Mouse (Mus musculus) frontal cortex, postnatal 25 days (tissue): ENCODE data around the gene Zfp213.
A peak's percentile ranks its signal among the peaks of the same experiment; 100 is the strongest.

Experiments
- DNase-seq, 2 experiments: peaks; one replicate each; pipeline ENCODE4 v3.0.0; 2022; ENCODE audit warnings: low spot score in 2 of 2

Zfp213 gene

GRCm38 (mm10) chr17:23574130-23574529, 10.1 kb upstream of the Zfp213 start:
- DNase-seq = no peak

- no peak for DNase-seq
Measured at GRCm38 (mm10) chr17:23572059-23572458, 8.0 kb upstream of the Zfp213 start.

- DNase-seq = no peak
Measured at GRCm38 (mm10) chr17:23571084-23571483, 7.0 kb upstream of the Zfp213 start.

GRCm38 (mm10) chr17:23570017-23570416, 6.0 kb upstream of the Zfp213 start:
- DNase-seq = no peak

GRCm38 (mm10) chr17:23568370-23568769, 4.3 kb upstream of the Zfp213 start:
- no peak for DNase-seq

- DNase-seq = no peak
Measured at GRCm38 (mm10) chr17:23566787-23567186, 2.7 kb upstream of the Zfp213 start.

GRCm38 (mm10) chr17:23564368-23564715, 304 bp upstream of the Zfp213 start:
- no peak for DNase-seq

GRCm38 (mm10) chr17:23559767-23560166, 4.3 kb downstream of the Zfp213 start:
- no peak for DNase-seq

- no peak for DNase-seq
Measured at GRCm38 (mm10) chr17:23555243-23555916, 8.7 kb downstream of the Zfp213 start.

- no peak for DNase-seq
Measured at GRCm38 (mm10) chr17:23554321-23554720, 9.7 kb downstream of the Zfp213 start.

GRCm38 (mm10) chr17:23553634-23554120, 10.4 kb downstream of the Zfp213 start:
- no peak for DNase-seq

- no peak for DNase-seq
Measured at GRCm38 (mm10) chr17:23552896-23553633, 11.0 kb downstream of the Zfp213 start.

GRCm38 (mm10) chr17:23551963-23552362, 12.1 kb downstream of the Zfp213 start:
- no peak for DNase-seq

- no peak for DNase-seq
Measured at GRCm38 (mm10) chr17:23551416-23551815, 12.6 kb downstream of the Zfp213 start.

GRCm38 (mm10) chr17:23550856-23551255, 13.2 kb downstream of the Zfp213 start:
- DNase-seq = no peak

GRCm38 (mm10) chr17:23550188-23550791, 13.7 kb downstream of the Zfp213 start:
- DNase-seq = peak; percentile 100

GRCm38 (mm10) chr17:23549441-23549840, 14.6 kb downstream of the Zfp213 start:
- peak in 1 of 2 experiments; percentile 8 for DNase-seq

GRCm38 (mm10) chr17:23548615-23549014, 15.4 kb downstream of the Zfp213 start:
- peak; percentile 89 to 94 for DNase-seq

- no peak for DNase-seq
Measured at GRCm38 (mm10) chr17:23547681-23548443, 16.2 kb downstream of the Zfp213 start.

GRCm38 (mm10) chr17:23546702-23547505, 17.1 kb downstream of the Zfp213 start:
- peak; percentile 94 to 95 for DNase-seq

GRCm38 (mm10) chr17:23546333-23546701, 17.7 kb downstream of the Zfp213 start:
- peak; percentile 76 to 82 for DNase-seq
